Mouse (Mus musculus) E14TG2a.4 (cell line): ENCODE data around the gene Alpk1.
A peak's percentile ranks its signal among the peaks of the same experiment; 100 is the strongest.

Experiments
- CTCF ChIP-seq: conservative IDR thresholded peaks from 2 replicates; pipeline ENCODE4 v1.5.1; 2014; ENCODE audit warnings: low read length
- NANOG ChIP-seq: IDR thresholded peaks from 2 replicates; pipeline ENCODE4 v1.6.1; 2014; ENCODE audit warnings: borderline replicate concordance, low read length, mixed read lengths
- POU5F1 ChIP-seq: IDR thresholded peaks from 2 replicates; pipeline ENCODE4 v1.6.1; 2014; ENCODE audit warnings: low read length, borderline replicate concordance

- no peak for TF ChIP-seq CTCF
- no peak for TF ChIP-seq POU5F1
- peak; percentile 90 for TF ChIP-seq NANOG
Measured at GRCm38 (mm10) chr3:127694802-127695771, 85.2 kb downstream of the Alpk1 start.
